Mouse (Mus musculus) cerebellum, adult 11-12 months (tissue): ENCODE data around the gene Ap3m1.

Experiments
- DNase-seq: peaks from one replicate; pipeline ENCODE4 v3.0.0; 2022

Gene Ap3m1

DNA sequence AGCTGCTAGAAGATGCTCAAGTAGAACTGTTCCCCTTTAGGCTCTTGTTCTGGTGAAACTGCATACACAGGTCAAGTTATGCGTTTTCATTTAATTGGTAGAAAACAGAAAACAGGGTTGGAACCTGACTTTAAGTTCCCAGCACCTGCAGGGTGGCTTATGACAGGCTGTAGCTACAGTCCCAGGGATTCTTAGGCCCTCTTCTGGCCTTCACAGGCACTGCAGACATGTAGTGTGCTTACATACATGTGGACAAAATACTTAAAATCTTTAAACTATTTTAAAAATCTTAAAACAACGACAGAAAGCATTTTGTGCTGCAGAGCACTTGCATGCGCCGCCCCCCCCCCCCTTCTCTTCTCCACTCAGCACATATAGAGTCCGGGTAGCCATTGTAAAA lies 17.3 kb upstream of the Ap3m1 start:
- no peak for DNase-seq

GRCm38 (mm10) chr14:21065490-21066162 lies 13.3 kb upstream of the Ap3m1 start:
- no peak for DNase-seq

GRCm38 (mm10) chr14:21064321-21064720 lies 12.0 kb upstream of the Ap3m1 start:
- no peak for DNase-seq

- no peak for DNase-seq
Measured at GRCm38 (mm10) chr14:21062766-21063513, 10.6 kb upstream of the Ap3m1 start.

- no peak for DNase-seq
Measured at GRCm38 (mm10) chr14:21058972-21059371, 6.7 kb upstream of the Ap3m1 start.

GRCm38 (mm10) chr14:21053586-21053985 lies 1.3 kb upstream of the Ap3m1 start:
- peak; percentile 38 for DNase-seq

- DNase-seq: no peak
Measured at GRCm38 (mm10) chr14:21053151-21053550, 843 bp upstream of the Ap3m1 start.

DNA sequence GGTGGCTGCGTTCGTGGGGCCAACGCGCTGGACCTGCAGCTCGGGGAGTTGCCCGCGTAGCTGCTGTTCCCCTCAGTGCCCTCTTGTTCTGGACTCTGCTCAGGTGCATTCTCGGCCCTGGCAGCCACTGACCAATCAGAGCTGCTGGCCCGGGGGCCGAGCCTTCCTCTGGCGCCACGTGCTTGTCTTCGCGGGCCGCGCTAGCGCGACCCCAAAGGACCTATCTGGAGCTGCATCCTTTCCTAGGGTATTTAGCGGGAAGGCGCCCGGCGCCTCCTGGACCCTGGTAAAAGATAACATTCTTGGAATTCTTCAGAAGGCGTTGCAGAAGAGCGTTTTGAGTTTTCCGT lies 448 bp upstream of the Ap3m1 start:
- peak; percentile 86 for DNase-seq

DNA sequence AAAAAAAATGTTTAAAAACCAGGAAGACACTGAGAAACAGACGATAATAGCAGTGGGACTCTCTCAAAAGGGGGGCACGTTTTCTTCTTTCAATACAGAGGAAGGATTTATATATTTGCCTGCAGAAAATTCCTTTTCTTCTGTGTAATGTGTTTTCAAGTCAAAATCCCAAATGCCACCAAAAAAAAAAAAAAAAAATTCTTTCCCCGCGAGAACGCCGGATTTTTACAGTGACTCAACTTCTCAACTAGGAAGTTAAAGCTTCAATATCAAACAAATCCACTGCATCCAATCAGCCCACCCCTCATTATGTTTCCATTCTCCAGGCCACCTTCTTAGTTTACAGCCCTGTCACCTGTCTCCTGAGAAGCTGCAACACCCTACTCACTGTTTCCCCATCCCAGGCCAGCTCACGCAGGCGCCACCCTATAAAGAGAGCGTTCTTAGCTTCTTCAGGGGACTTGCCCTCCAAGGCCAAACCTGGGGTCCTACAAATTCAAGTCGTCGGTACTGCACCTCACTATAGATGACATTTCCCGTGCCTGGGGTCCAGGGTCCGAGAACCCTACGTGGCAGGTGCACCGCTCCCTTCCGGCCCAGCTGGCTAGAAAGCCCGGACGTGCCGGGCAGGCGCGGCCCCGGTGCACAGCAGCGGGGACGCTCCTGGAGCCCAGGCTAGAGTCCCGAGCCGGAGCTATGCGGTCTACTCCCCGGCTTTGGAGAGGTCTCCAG lies 762 bp downstream of the Ap3m1 start:
- no peak for DNase-seq

DNA sequence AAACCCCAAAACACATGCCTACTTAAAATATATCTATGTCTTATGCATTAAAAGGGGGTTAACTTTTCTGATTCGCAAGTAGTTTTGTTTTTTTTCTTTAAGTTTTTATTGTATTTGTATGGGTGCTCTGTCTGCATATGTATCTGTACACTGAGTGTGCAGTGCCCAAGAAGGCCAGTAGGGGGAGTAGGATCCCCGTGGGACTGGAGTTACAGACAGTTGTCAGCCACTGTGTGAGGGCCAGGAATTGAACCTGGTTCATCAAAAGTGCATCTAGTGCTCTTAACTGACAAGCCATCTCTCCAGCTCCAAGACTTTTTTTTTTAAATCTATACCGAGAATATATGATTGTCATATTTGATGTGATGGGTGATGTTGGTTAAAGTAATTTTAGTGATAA lies 1.6 kb downstream of the Ap3m1 start:
- no peak for DNase-seq

GRCm38 (mm10) chr14:21048879-21049278 lies 3.4 kb downstream of the Ap3m1 start:
- no peak for DNase-seq

DNA sequence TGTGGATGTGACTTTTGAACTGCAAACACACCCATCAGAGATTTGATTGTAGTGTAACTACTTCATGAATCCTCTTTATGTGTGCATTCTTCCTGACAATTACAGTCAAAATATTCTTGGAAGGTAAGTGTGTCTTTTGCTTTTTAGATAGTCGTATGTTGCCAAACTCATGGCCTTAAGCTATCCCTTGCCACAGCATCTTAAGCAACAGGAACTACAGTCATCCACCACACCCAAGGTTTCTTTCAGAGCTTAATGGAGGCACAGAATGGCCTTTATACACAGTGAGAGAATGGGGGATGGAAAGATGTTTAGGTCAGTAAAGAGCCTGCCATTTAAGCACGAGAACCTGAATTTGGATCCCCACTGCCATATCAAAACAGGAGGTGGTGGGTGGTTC lies 4.5 kb downstream of the Ap3m1 start:
- no peak for DNase-seq

- DNase-seq: no peak
Measured at GRCm38 (mm10) chr14:21039623-21040022, 12.7 kb downstream of the Ap3m1 start.

DNA sequence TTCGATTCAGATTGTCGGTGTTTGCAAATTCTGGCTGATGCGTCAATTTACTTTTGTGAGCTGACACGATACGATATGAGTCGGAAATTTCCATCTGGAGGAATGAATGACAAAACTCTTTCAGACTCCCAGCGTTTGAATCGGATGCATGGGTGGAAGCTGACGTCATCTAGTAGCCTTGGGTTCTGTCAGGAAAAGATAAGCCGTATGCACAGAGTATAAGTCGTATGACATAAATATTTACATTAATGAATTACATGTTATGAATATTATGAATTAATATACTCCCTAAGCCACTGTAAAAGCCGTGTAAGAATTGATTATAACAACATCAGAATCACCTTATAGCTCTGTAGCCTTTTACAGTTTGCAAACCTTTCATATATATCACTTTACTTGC lies 13.2 kb downstream of the Ap3m1 start:
- DNase-seq: no peak

DNA sequence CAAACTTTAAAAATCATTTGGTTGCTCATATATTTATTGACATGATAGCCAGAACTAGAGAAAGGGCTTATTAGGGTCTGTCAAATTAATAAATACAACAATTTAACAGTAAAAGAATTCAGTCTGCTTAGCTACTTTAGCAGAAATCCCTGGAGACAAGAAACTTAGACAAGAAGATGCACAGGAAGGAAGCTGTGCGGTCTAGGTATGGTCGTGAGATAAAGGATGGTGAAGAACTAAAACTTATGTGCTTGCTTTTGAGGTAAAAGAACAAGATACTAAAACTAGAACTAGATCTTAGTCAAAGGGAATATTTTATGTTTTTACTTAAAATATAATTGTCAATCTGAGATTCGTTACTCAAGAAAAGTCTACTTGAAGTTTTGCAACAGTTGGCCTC lies 17.5 kb downstream of the Ap3m1 start:
- no peak for DNase-seq

- no peak for DNase-seq
Measured at GRCm38 (mm10) chr14:21034271-21034670, 18.0 kb downstream of the Ap3m1 start.

GRCm38 (mm10) chr14:21031783-21032511 lies 20.4 kb downstream of the Ap3m1 start:
- no peak for DNase-seq

- DNase-seq: no peak
Measured at GRCm38 (mm10) chr14:21029025-21029659, 23.2 kb downstream of the Ap3m1 start.

DNA sequence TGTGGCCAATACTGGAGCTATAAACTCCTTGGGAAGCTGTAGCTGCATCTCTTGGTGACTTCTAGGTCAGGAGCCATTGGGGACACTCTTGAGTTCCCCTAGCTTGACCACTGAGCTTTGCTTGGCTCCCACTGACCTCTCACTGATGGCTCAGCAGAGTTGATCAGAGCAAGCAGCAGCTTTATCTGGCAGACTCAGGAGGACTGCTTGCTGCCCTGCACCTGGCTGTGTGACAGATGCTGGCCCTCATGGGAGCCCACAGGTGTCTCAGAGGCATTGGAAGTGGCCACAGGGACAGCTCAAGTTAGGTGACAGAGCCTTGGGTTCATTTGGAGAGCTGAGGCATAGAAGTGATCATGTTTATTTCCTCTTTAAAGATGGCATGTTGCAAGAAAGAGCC lies 24.8 kb downstream of the Ap3m1 start:
- DNase-seq: no peak

DNA sequence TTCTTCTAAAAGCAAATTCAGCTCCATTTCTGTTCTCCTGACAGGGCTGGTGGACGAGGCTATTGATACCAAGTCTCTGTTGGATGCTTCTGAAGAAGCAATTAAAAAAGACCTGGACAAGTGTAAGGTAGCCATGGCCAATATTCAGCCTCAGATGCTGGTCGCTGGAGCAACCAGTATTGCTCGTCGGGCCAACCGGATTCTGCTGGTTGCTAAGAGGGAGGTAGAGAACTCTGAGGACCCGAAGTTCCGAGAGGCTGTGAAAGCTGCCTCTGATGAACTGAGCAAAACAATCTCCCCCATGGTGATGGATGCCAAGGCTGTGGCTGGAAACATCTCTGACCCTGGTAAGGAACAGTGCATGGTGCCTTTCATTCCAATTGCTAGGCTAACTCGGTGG lies 31.9 kb downstream of the Ap3m1 start:
- peak; percentile 26 for DNase-seq

DNA sequence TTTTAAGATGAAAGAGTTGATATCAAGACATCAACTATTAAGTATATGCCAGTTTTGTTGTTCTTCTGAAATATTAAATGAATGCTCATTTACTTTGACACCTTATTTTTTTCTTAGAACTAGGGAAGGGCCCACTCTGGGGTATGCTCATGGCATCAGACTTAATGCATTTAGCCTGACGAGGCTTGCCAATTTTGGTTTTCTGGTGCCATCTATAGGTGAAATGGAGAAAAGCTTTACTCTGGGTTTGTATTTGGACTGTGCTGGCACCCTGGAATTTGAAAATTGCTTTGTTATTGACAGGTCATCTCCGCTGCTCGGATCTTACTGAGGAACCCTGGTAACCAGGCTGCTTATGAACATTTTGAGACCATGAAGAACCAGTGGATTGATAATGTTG lies 33.3 kb downstream of the Ap3m1 start:
- no peak for DNase-seq

- DNase-seq: no peak
Measured at GRCm38 (mm10) chr14:21017871-21018270, 34.4 kb downstream of the Ap3m1 start.

DNA sequence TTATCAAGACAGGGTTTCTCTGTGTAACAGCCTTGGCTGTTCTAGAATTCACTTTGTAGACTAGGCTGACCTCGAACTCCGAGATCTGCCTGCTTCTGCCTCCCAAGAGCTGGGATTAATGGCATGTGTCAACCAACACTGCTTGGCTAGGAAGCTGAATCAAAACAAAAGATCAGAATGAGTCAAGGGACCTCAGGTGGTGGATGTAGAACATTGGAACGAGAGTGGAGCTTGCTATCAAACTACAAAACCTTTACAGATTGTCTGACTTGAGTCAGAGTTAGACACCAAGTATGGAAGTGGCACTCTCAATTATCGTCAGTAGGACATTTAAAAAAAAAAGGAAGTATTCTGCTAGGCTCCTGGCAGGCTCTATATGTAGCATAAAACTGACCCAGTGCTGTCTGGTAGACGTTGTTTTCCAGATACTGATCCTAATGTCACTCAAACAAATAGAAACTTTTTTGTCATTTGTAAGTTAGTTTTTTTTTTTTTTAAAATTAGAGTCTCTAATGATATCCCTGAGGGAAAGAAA lies 38.4 kb downstream of the Ap3m1 start:
- no peak for DNase-seq
